ENCODE assay signal across 12 mouse cellular contexts in the genomic region with DNA sequence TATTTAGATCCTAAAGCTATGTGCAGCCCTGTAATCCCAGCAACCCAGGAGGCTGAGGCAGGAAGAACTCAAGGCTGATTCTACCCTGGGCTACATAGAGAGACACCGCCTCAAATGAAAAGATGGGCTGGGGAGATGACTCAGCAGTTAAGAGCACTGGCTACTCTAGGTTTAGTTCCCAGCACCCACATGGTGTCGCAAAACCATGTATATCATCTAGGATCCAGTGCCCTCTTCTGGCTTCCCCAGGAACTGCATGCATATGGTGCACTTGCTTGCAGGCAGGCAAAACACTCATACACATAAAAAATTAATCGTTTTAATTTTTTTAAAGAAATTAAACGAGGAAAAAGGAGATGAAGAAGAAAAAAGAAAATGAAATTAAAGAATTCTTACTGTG. TPM values are rescaled to one million over a fixed set of nuclear protein-coding genes. Genes with fewer than 3 reads are reported as not detected.
A peak's percentile ranks its signal among the peaks of the same experiment; 100 is the strongest.
DNase-seq lines count a peak whose midpoint lies in the region; ATAC-seq and TF ChIP-seq lines count a peak whose summit lies in the region.
"Had no signal": no experiment of that assay in that cellular context is flagged by ENCODE, and none has a peak within 500 bp of the region (broad histone marks: within the 10 kb centered on the region; RNA-seq: fewer than 3 reads in every experiment).

No protein-coding gene starts in this region.

- no peak for ATAC-seq in midbrain, embryonic 11.5 days (ENCODE audit: low FRiP score)
- ATAC-seq in midbrain, embryonic 13.5 days: no peak

- H3K4me2 ChIP-seq in midbrain, embryonic 11.5 days: no peak overlapping the region
- no peak overlapping the region for H3K4me2 ChIP-seq in midbrain, embryonic 13.5 days (replicated peaks)
- H3K4me2 ChIP-seq: embryonic facial prominence, embryonic 15.5 days; hindbrain, embryonic 12.5 days; neural tube, embryonic 13.5 days had no signal

- no peak overlapping the region for H3K27ac ChIP-seq in gastrocnemius, adult 2 months
- no peak overlapping the region for H3K27ac ChIP-seq in midbrain, embryonic 11.5 days (ENCODE audit: low read depth, low read length)
- H3K27ac ChIP-seq in midbrain, embryonic 13.5 days: no peak overlapping the region
- H3K27ac ChIP-seq: embryonic facial prominence, embryonic 15.5 days; hindbrain, embryonic 12.5 days had no signal

- DNase-seq in gastrocnemius, adult 2 months: peak; percentile 22
- no peak for DNase-seq in gastrocnemius, postnatal 10 days
- DNase-seq in midbrain, embryonic 11.5 days (ENCODE audit: low spot score, missing footprints): peak; percentile 78
- DNase-seq in brain, embryonic 14.5 days (ENCODE audit: low read depth): no peak
- DNase-seq in thymus, postnatal 36 days: peak; percentile 22
- no peak for DNase-seq in gastrocnemius, postnatal 4 days (ENCODE audit: low spot score in 2 of 2)
- DNase-seq in right cerebral cortex, postnatal 14 days: no peak
- DNase-seq: cerebellum, adult 11-12 months had no signal

- no peaks in the 10 kb centered on the region for H3K9me3 ChIP-seq in midbrain, embryonic 11.5 days (ENCODE audit: control insufficient read depth, low read length)
- peaks cover 3% of the 10 kb centered on the region for H3K9me3 ChIP-seq in midbrain, embryonic 13.5 days
- H3K9me3 ChIP-seq: embryonic facial prominence, embryonic 15.5 days; hindbrain, embryonic 12.5 days had no signal

- TF ChIP-seq CTCF in gastrocnemius, adult 2 months (IDR thresholded peaks at IDR 0.05): peak; percentile 45; the same call in 1 of the 2 replicates
- peak; percentile 25; the same call in 1 of the 2 replicates for TF ChIP-seq CTCF in brain, embryonic 14.5 days (IDR thresholded peaks at IDR 0.05; ENCODE audit: borderline replicate concordance, extremely low read depth, insufficient read depth, insufficient read length)

- H3K36me3 ChIP-seq in midbrain, embryonic 11.5 days (ENCODE audit: control insufficient read depth, insufficient read depth, low read length): no peaks in the 10 kb centered on the region
- H3K36me3 ChIP-seq in midbrain, embryonic 13.5 days: no peaks in the 10 kb centered on the region
- H3K36me3 ChIP-seq: embryonic facial prominence, embryonic 15.5 days; hindbrain, embryonic 12.5 days; neural tube, embryonic 13.5 days had no signal

- WGBS in midbrain, embryonic 11.5 days: 84% methylated on average over 4 of the region's 4 CpGs
- 82% methylated on average over 4 of the region's 4 CpGs for WGBS in midbrain, embryonic 13.5 days

- no peaks in the 10 kb centered on the region for H3K4me1 ChIP-seq in midbrain, embryonic 11.5 days (ENCODE audit: control insufficient read depth, insufficient read depth, low read length)
- H3K4me1 ChIP-seq in midbrain, embryonic 13.5 days (replicated peaks): peaks cover 4% of the 10 kb centered on the region; the same call in 1 of the 2 replicates
- H3K4me1 ChIP-seq: embryonic facial prominence, embryonic 15.5 days; hindbrain, embryonic 12.5 days had no signal

- no peak overlapping the region for H3K4me3 ChIP-seq in gastrocnemius, adult 2 months
- H3K4me3 ChIP-seq in midbrain, embryonic 11.5 days (ENCODE audit: low read depth, low read length): no peak overlapping the region
- H3K4me3 ChIP-seq in midbrain, embryonic 13.5 days (replicated peaks): no peak overlapping the region
- H3K4me3 ChIP-seq: embryonic facial prominence, embryonic 15.5 days; hindbrain, embryonic 12.5 days; neural tube, embryonic 13.5 days had no signal

- intact Hi-C loops in gastrocnemius, adult 2 months (cut with DNase I): no loop called here

- TF ChIP-seq POLR2A in brain, embryonic 14.5 days (IDR thresholded peaks at IDR 0.05; ENCODE audit: borderline replicate concordance, extremely low read depth, insufficient read depth, insufficient read length, poor library complexity, severe bottlenecking): no peak

- H3K9ac ChIP-seq in midbrain, embryonic 11.5 days (ENCODE audit: low read length): no peak overlapping the region
- no peak overlapping the region for H3K9ac ChIP-seq in midbrain, embryonic 13.5 days (replicated peaks)
- H3K9ac ChIP-seq: embryonic facial prominence, embryonic 15.5 days; hindbrain, embryonic 12.5 days; neural tube, embryonic 13.5 days had no signal

- no peaks in the 10 kb centered on the region for H3K27me3 ChIP-seq in midbrain, embryonic 11.5 days (ENCODE audit: control insufficient read depth, insufficient read depth, low read length)
- H3K27me3 ChIP-seq in midbrain, embryonic 13.5 days: no peaks in the 10 kb centered on the region
- H3K27me3 ChIP-seq: embryonic facial prominence, embryonic 15.5 days; hindbrain, embryonic 12.5 days; neural tube, embryonic 13.5 days had no signal

RNA-seq across cellular contexts. Expression of a gene that starts 23.7 kb away (rescaled TPM):
- total RNA-seq in gastrocnemius, adult 2 months (2021): 1 to 10 TPM; 1.9 to 4.0 TPM
- 1 to 10 TPM; 6.1 to 9.1 TPM for total RNA-seq in gastrocnemius, postnatal 10 days (2021)
- polyA plus RNA-seq in midbrain, embryonic 11.5 days (2014; fragmentation: Nextera tagmentation; extraction: Ambion mirVana): 8.5 and 10.0 TPM in 2 replicates
- polyA plus RNA-seq in midbrain, embryonic 13.5 days (2015; fragmentation: Nextera tagmentation; extraction: Ambion mirVana): 5.3 and 5.4 TPM in 2 replicates
- 6.3 and 10.3 TPM in 2 replicates for polyA plus RNA-seq in brain, embryonic 14.5 days (2012; rRNA removed)
- 10 to 100 TPM; 10.0 to 12.3 TPM for total RNA-seq in gastrocnemius, postnatal 4 days (2021)

Comparison
In these comparisons a context has a peak if more than half of its experiments do, and no peak if none do; other contexts are left out.
1. DNase-seq: peak in gastrocnemius, adult 2 months (single experiment), midbrain, embryonic 11.5 days (single experiment) and thymus, postnatal 36 days (2 of 2); none in gastrocnemius, postnatal 10 days (single experiment), brain, embryonic 14.5 days (single experiment), gastrocnemius, postnatal 4 days (0 of 2) and right cerebral cortex, postnatal 14 days (single experiment).